Mouse (Mus musculus) liver, adult 2 months (tissue): ENCODE data around the gene Yaf2.

ENCODE experiments used
- CTCF ChIP-seq: fragments of 200-500 bp; IDR thresholded peaks from 2 replicates; pipeline ENCODE4 v1.5.1; 2011; ENCODE audit warnings: low read depth, low read length, control low read depth
- POLR2A ChIP-seq: fragments of 200-500 bp; IDR thresholded peaks from 2 replicates; pipeline ENCODE4 v1.6.1; 2011; ENCODE audit warnings: low read length, control low read depth; ENCODE audit not compliant: insufficient read depth; ENCODE audit errors: extremely low read depth

- TF ChIP-seq CTCF (no peak), POLR2A (no peak)
These were observed 28.8 kb upstream of the Yaf2 start for GRCm38 (mm10) chr15:93365561-93365960.
